Mouse (Mus musculus) ES-E14 (cell line): Measurements from ENCODE around the gene Cxcl15.

Source experiments
- CHD2 ChIP-seq: IDR thresholded peaks from 2 replicates; pipeline ENCODE4 v1.6.1; 2014; ENCODE audit warnings: mild to moderate bottlenecking, low read depth, low read length, inconsistent platforms
- HCFC1 ChIP-seq: IDR thresholded peaks from 2 replicates; pipeline ENCODE4 v1.6.1; 2012; ENCODE audit warnings: low read length, inconsistent platforms, borderline replicate concordance; ENCODE audit not compliant: insufficient read depth
- MAFK ChIP-seq: IDR thresholded peaks from 2 replicates; pipeline ENCODE4 v1.6.1; 2014; ENCODE audit warnings: mild to moderate bottlenecking, low read depth, low read length, inconsistent platforms; ENCODE audit not compliant: insufficient read depth

DNA sequence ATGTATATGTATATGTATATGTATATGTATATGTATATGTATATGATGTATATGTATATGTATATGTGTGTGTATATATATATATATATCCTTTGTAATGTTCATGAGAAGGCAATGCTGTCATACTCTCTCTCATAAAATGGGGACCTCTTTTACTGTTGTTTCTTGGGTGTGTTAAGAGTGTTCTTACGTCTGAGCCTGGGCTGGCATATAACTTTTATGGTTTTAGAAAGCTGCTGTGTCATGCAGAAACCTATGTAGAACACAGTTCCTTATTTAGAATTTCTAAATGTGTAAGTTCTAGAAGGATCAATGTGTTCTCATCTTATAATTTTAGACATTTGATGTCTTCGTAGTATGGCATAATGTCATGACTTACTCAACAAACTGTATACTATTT is 33.5 kb upstream of the Cxcl15 start:
- TF ChIP-seq CHD2 (no peak), HCFC1 (no peak), MAFK (no peak)
